Mouse (Mus musculus): ENCODE measurements around the gene Hhatl. TPM values are rescaled to one million over a fixed set of nuclear protein-coding genes. Genes with fewer than 3 reads are reported as not detected.

The Hhatl gene
- polyA plus RNA-seq, 1 experiment from 2014 or later: not detected

DNA sequence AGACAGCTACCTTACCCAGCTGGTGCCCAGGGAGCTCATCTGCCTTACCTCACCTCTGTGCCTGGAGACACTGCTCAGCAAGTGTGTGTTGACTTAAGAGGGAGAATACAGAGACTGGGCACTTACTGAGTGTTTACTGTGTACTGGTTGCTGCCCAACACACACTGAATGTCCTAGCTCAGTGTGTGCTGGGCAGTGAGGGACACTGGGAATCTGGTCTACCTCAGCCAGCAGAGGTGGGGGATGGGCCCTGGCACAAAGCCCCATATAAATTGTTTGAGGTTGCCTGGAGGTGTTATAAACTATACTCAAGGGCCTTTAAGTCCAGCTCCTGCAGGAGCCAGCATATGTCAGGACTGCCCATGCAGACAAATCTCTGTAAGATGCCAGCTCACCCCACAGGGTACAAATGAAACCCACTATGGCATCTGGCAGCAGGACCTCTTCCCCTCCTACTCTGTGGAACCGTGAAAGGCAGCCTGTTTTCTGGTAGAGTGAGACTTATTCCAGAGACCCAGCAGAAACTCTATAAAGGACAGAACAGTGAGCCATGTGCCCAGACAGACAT, 2.7 kb upstream of the Hhatl start:
- H3K27me3 ChIP-seq (ENCODE audit: insufficient read depth, low read length): 0 out of 2 replicates have a peak, but pooled peaks cover 2% of the 10 kb centered on the region
- 50% methylated on average over 1 of the region's 1 CpGs for WGBS (ENCODE audit: insufficient replicate concordance)
- no peak overlapping the region for H3K27ac ChIP-seq (ENCODE audit: low read depth)
- 0 out of 2 replicates have a peak, but pooled peaks cover 4% of the 10 kb centered on the region for H3K4me1 ChIP-seq (ENCODE audit: insufficient read depth)
- H3K4me2 ChIP-seq (ENCODE audit: low read depth, low read length): no peak overlapping the region
- DNase-seq (no peak), ATAC-seq (no peak)
- no peak overlapping the region for H3K4me3 ChIP-seq (ENCODE audit: low read depth, low read length)
- H3K9me3 ChIP-seq (ENCODE audit: low read length): no peaks in the 10 kb centered on the region
- TF ChIP-seq CTCF (IDR thresholded peaks at IDR 0.05; ENCODE audit: low read depth) (no peak), EP300 (IDR thresholded peaks at IDR 0.05; ENCODE audit: low read depth) (no peak)
- H3K36me3 ChIP-seq (replicated peaks; ENCODE audit: insufficient read depth, low read length): no peaks in the 10 kb centered on the region
- H3K9ac ChIP-seq (replicated peaks): no peak overlapping the region

DNA sequence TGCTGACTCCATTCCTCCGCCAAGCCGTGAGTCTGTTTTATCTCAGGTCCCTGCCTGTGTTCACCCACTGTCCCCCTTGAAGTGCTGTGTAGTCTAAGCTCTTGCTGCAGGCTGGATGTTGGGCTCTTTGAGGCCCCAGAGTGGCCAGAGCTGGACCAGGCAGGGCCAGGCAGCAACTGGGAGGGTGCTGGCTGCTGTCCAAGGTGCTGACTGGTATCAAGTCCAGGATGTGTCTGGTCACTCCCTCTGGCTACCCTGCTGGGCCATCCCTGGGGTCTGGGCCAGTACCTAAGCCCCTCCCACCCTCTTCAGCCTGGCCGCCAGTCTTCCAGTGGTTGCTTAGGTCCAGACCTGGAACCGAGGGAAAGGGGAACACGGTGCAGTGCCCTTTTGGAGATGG, 1.1 kb downstream of the Hhatl start:
- TF ChIP-seq EP300 (IDR thresholded peaks at IDR 0.05; ENCODE audit: low read depth): no peak
- TF ChIP-seq CTCF (IDR thresholded peaks at IDR 0.05; ENCODE audit: low read depth): no peak
- H3K4me3 ChIP-seq (ENCODE audit: low read depth, low read length): no peak overlapping the region
- ATAC-seq: no peak
- WGBS (ENCODE audit: insufficient replicate concordance): 22% methylated on average over 5 of the region's 5 CpGs
- H3K9ac ChIP-seq (replicated peaks): no peak overlapping the region
- H3K4me1 ChIP-seq (ENCODE audit: insufficient read depth): no peaks in the 10 kb centered on the region
- H3K36me3 ChIP-seq (replicated peaks; ENCODE audit: insufficient read depth, low read length): no peaks in the 10 kb centered on the region
- 0 out of 2 replicates have a peak, but pooled peaks cover 2% of the 10 kb centered on the region for H3K27me3 ChIP-seq (ENCODE audit: insufficient read depth, low read length)
- H3K9me3 ChIP-seq (ENCODE audit: low read length): no peaks in the 10 kb centered on the region
- H3K4me2 ChIP-seq (ENCODE audit: low read depth, low read length): no peak overlapping the region
- peak; percentile 73 for DNase-seq
- no peak overlapping the region for H3K27ac ChIP-seq (ENCODE audit: low read depth)

DNA sequence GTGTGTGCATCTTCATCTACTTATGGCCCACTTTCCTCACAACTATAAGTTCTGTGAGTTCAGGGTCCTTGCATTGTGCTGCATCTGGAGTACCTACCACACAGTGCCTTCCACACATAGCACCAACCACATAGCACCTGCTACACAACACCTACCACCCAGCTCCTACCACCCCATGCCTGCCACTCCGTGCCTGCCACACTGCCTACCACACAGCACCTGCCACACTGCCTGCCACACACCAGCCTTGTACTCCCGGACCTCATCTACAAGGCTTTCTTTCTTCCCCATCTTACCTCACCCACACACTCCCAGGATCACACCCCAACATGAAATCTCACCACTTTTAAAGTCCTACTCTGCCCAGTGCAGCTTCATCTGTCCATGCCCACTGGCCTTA, 5.9 kb downstream of the Hhatl start:
- TF ChIP-seq EP300 (IDR thresholded peaks at IDR 0.05; ENCODE audit: low read depth): no peak
- no peak for TF ChIP-seq CTCF (IDR thresholded peaks at IDR 0.05; ENCODE audit: low read depth)
- H3K4me3 ChIP-seq (ENCODE audit: low read depth, low read length): no peak overlapping the region
- no peaks in the 10 kb centered on the region for H3K9me3 ChIP-seq (ENCODE audit: low read length)
- H3K27ac ChIP-seq (ENCODE audit: low read depth): no peak overlapping the region
- H3K36me3 ChIP-seq (replicated peaks; ENCODE audit: insufficient read depth, low read length): no peaks in the 10 kb centered on the region
- no peaks in the 10 kb centered on the region for H3K4me1 ChIP-seq (ENCODE audit: insufficient read depth)
- DNase-seq (no peak), ATAC-seq (no peak)
- 68% methylated on average over 2 of the region's 2 CpGs for WGBS (ENCODE audit: insufficient replicate concordance)
- H3K27me3 ChIP-seq (ENCODE audit: insufficient read depth, low read length): 0 out of 2 replicates have a peak, but pooled peaks cover 2% of the 10 kb centered on the region
- H3K4me2 ChIP-seq (ENCODE audit: low read depth, low read length): no peak overlapping the region
- no peak overlapping the region for H3K9ac ChIP-seq (replicated peaks)

DNA sequence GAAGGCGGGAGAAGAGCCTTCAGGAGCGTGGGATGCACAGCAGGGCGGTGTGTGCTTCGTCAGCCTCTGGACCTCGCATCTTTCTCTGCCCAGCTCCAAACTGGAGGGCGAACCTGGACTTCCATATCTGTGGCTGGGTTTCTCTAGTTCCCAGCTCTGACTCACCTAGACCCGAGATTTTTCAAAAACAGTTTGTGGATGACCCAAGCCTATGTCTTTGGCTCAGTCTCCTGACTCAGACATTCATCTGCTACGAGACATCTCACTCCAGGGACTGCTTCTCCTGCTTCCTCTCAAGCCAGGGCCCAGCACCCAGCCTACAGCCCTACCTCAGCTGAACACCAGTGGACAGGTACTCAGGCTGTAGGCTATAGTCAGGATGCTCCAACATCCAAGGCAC, 7.0 kb downstream of the Hhatl start:
- Histone ChIP-seq H3K27me3 (ENCODE audit: insufficient read depth, low read length) (no peaks in the 10 kb centered on the region), H3K9ac (replicated peaks) (no peak overlapping the region), H3K4me1 (ENCODE audit: insufficient read depth) (no peaks in the 10 kb centered on the region), H3K4me2 (ENCODE audit: low read depth, low read length) (no peak overlapping the region), H3K27ac (ENCODE audit: low read depth) (no peak overlapping the region), H3K9me3 (ENCODE audit: low read length) (no peaks in the 10 kb centered on the region), H3K4me3 (ENCODE audit: low read depth, low read length) (no peak overlapping the region), H3K36me3 (replicated peaks; ENCODE audit: insufficient read depth, low read length) (no peaks in the 10 kb centered on the region)
- ATAC-seq (no peak), DNase-seq (no peak)
- TF ChIP-seq EP300 (IDR thresholded peaks at IDR 0.05; ENCODE audit: low read depth): no peak
- TF ChIP-seq CTCF (IDR thresholded peaks at IDR 0.05; ENCODE audit: low read depth): no peak
- WGBS (ENCODE audit: insufficient replicate concordance): 73% methylated on average over 8 of the region's 8 CpGs

DNA sequence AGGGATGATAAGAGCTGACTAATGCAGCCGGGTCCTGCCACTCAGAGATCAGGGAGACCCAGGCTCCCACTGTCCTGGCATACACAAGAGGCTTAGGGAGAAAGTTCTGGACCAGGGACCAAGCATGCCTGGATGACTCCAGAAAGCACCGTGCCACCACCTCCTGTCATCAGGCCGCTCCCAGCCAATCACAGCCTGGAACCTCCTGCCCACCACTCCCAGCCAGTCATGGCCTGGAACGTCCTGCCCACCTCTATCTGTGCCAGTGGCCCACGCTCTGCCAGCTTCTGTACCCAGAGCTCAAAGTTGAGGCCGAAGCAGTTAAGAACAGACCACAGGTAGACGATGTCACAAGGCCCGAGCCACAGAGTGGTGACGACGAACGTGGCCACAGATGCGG, 7.5 kb downstream of the Hhatl start:
- Histone ChIP-seq H3K4me1 (ENCODE audit: insufficient read depth) (no peaks in the 10 kb centered on the region), H3K9me3 (ENCODE audit: low read length) (no peaks in the 10 kb centered on the region), H3K4me2 (ENCODE audit: low read depth, low read length) (no peak overlapping the region), H3K9ac (replicated peaks) (no peak overlapping the region), H3K4me3 (ENCODE audit: low read depth, low read length) (no peak overlapping the region), H3K27me3 (ENCODE audit: insufficient read depth, low read length) (no peaks in the 10 kb centered on the region), H3K27ac (ENCODE audit: low read depth) (no peak overlapping the region), H3K36me3 (replicated peaks; ENCODE audit: insufficient read depth, low read length) (no peaks in the 10 kb centered on the region)
- WGBS (ENCODE audit: insufficient replicate concordance): 73% methylated on average over 12 of the region's 12 CpGs
- TF ChIP-seq EP300 (IDR thresholded peaks at IDR 0.05; ENCODE audit: low read depth): no peak
- TF ChIP-seq CTCF (IDR thresholded peaks at IDR 0.05; ENCODE audit: low read depth): no peak
- no peak for ATAC-seq
- DNase-seq: no peak

DNA sequence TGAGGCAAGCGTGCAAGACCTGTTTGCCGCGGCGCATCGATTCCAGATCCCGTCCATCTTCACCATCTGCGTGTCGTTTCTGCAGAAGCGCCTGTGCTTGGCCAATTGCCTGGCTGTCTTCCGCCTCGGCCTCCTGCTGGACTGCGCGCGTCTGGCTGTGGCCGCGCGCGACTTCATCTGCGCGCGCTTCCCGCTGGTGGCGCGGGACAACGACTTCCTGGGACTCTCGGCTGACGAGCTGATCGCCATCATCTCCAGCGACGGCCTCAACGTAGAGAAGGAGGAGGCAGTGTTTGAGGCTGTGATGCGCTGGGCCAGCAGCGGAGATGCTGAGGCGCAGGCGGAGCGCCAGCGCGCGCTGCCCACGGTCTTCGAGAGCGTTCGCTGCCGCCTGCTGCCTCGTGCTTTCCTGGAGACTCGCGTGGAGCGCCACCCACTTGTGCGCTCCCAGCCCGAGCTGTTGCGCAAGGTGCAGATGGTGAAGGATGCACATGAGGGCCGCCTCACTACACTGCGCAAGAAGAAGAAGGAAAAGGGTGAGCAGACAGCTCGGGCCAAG, 14.2 kb downstream of the Hhatl start:
- TF ChIP-seq CTCF (IDR thresholded peaks at IDR 0.05; ENCODE audit: low read depth) (no peak), EP300 (IDR thresholded peaks at IDR 0.05; ENCODE audit: low read depth) (no peak)
- ATAC-seq: no peak
- Histone ChIP-seq H3K36me3 (replicated peaks; ENCODE audit: insufficient read depth, low read length) (no peaks in the 10 kb centered on the region), H3K27me3 (ENCODE audit: insufficient read depth, low read length) (peaks cover 29% of the 10 kb centered on the region), H3K4me1 (ENCODE audit: insufficient read depth) (no peaks in the 10 kb centered on the region), H3K4me2 (ENCODE audit: low read depth, low read length) (no peak overlapping the region), H3K9ac (replicated peaks) (no peak overlapping the region), H3K4me3 (ENCODE audit: low read depth, low read length) (no peak overlapping the region), H3K27ac (ENCODE audit: low read depth) (no peak overlapping the region), H3K9me3 (ENCODE audit: low read length) (no peaks in the 10 kb centered on the region)
- WGBS (ENCODE audit: insufficient replicate concordance): 11% methylated on average over 54 of the region's 54 CpGs
- DNase-seq: no peak

Data from liver, postnatal 0 days (tissue).